Mouse (Mus musculus) liver, embryonic 16.5 days (tissue): ENCODE results near the gene Hacl1. TPM values are rescaled to one million over a fixed set of nuclear protein-coding genes. Genes with fewer than 3 reads are reported as not detected.

Source experiments
- ATAC-seq: fragments of 200-750 bp; cut with Nextera tagmentation; 2 replicates; pipeline ENCODE4 v1.8.0; 2017; ENCODE audit warnings: low read depth, mild to moderate bottlenecking, moderate number of reproducible peaks, moderate library complexity
- H3K27ac ChIP-seq: fragments of 300-500 bp; sonication (generic); 2 replicates; pipeline ENCODE4 v1.5.1; 2014; ENCODE audit warnings: mild to moderate bottlenecking, low read length
- H3K27me3 ChIP-seq: fragments of 300-500 bp; sonication (generic); 2 replicates; pipeline ENCODE4 v1.6.1; 2014; ENCODE audit warnings: low read depth, low read length, mixed read lengths; ENCODE audit not compliant: control insufficient read depth, insufficient read depth
- H3K36me3 ChIP-seq: fragments of 300-500 bp; sonication (generic); 2 replicates; pipeline ENCODE4 v1.6.1; 2014; ENCODE audit warnings: mild to moderate bottlenecking; ENCODE audit not compliant: control insufficient read depth, insufficient read depth
- H3K4me1 ChIP-seq: fragments of 300-500 bp; sonication (generic); 2 replicates; pipeline ENCODE4 v1.6.1; 2014; ENCODE audit warnings: low read depth, low read length, mixed read lengths; ENCODE audit not compliant: control insufficient read depth
- H3K4me2 ChIP-seq: fragments of 300-500 bp; sonication (generic); 2 replicates; pipeline ENCODE4 v1.6.1; 2014; ENCODE audit warnings: low read depth, low read length, mixed read lengths
- H3K4me3 ChIP-seq: fragments of 300-500 bp; sonication (generic); 2 replicates; pipeline ENCODE4 v1.5.1; 2014; ENCODE audit warnings: low read depth, mild to moderate bottlenecking, low read length
- H3K9ac ChIP-seq: fragments of 300-500 bp; sonication (generic); 2 replicates; pipeline ENCODE4 v1.6.1; 2014; ENCODE audit warnings: low read depth, low read length
- H3K9me3 ChIP-seq: fragments of 300-500 bp; sonication (generic); replicated peaks from 2 replicates; pipeline ENCODE4 v1.6.1; 2016; ENCODE audit warnings: low read length; ENCODE audit not compliant: control insufficient read depth
- WGBS: fragments of 180-500 bp; shearing (Covaris S2); extraction: QIAGEN DNeasy Blood & Tissue Kit; methylation state at CpG from one replicate; pipeline ENCODE4 v1.1.7; 2014; ENCODE audit not compliant: insufficient replicate concordance; 5-methylcytosine and 5-hydroxymethylcytosine counted together
- polyA plus RNA-seq: library from polyadenylated mRNA; unstranded; fragments of >200 nt; fragmentation: Nextera tagmentation; extraction: Ambion mirVana; gene quantifications from 2 replicates; pipeline ENCODE4 v1.2.1, GENCODE M21; 2015

Gene Hacl1
- polyA plus RNA-seq, 1 experiment from 2014 or later = 16.1 TPM

DNA sequence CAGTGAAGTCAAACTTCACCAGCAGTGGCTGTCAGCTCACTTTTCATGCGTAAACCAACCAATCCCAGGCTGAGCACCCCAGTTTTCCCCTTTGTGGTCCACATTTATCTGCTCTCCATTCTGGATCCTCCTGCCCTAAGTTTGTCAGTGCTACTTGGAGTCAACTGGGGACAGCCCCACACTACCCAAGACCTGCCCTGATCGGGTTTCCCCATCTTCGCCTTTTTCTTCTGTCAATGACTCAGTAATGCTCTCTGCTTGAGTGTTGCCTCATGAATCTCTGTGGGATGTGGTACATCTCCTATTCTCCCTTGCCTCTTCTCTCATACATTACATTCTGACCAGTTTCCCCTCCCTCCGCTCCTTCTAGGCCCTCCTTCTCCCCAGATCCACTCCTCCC lies 43.6 kb downstream of the Hacl1 start:
- peaks cover 5% of the 10 kb centered on the region for H3K4me1 ChIP-seq
- H3K27me3 ChIP-seq = no peaks in the 10 kb centered on the region
- no peaks in the 10 kb centered on the region for H3K9me3 ChIP-seq
- no peaks in the 10 kb centered on the region for H3K36me3 ChIP-seq
- WGBS = 79% methylated on average over 4 of the region's 4 CpGs
- ATAC-seq = no peak
- H3K27ac ChIP-seq = no peak overlapping the region
- no peak overlapping the region for H3K4me2 ChIP-seq
- H3K4me3 ChIP-seq = no peak overlapping the region
- H3K9ac ChIP-seq = no peak overlapping the region

DNA sequence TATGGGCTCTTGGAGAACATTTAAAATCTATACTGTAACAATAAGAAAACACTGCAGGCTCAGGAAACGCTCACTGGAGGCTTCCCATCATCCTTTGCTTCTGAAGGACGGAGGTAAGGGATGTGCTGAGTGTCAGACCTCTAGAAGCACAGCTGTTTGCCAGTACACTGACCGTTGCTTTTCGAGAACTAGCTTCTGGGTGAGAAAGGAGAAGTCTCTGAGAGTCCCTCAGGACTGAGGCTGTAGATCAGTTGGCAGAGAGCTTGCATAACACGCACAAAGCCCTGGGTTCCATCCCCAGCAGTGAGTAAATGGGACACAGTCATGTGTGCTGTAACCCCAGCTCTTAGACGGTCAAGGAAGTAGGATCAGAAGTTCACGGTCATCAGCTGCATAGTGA lies 44.7 kb downstream of the Hacl1 start:
- WGBS = 37% methylated on average over 7 of the region's 7 CpGs

GRCm38 (mm10) chr14:31594693-31595092 lies 46.4 kb downstream of the Hacl1 start:
- Histone ChIP-seq H3K4me2 (no peak overlapping the region), H3K27me3 (no peaks in the 10 kb centered on the region), H3K4me1 (no peaks in the 10 kb centered on the region), H3K27ac (no peak overlapping the region; the same call in 1 of the 2 replicates), H3K9me3 (no peaks in the 10 kb centered on the region), H3K36me3 (no peaks in the 10 kb centered on the region), H3K9ac (no peak overlapping the region), H3K4me3 (no peak overlapping the region)
- peak; percentile 61 for ATAC-seq
- WGBS = 54% methylated on average over 3 of the region's 3 CpGs

More for the DNA sequence above, 44.7 kb downstream of the Hacl1 start:
- Histone ChIP-seq H3K9me3 (no peaks in the 10 kb centered on the region), H3K4me2 (no peak overlapping the region), H3K4me1 (no peaks in the 10 kb centered on the region), H3K27ac (no peak overlapping the region), H3K9ac (no peak overlapping the region), H3K36me3 (no peaks in the 10 kb centered on the region), H3K27me3 (no peaks in the 10 kb centered on the region), H3K4me3 (no peak overlapping the region)
- peak; percentile 35 for ATAC-seq

GRCm38 (mm10) chr14:31593036-31593435 lies 48.0 kb downstream of the Hacl1 start:
- H3K9me3 ChIP-seq = no peaks in the 10 kb centered on the region
- 18% methylated on average over 2 of the region's 2 CpGs for WGBS
- H3K36me3 ChIP-seq = no peaks in the 10 kb centered on the region
- no peak overlapping the region for H3K9ac ChIP-seq
- H3K27ac ChIP-seq = no peak overlapping the region
- no peaks in the 10 kb centered on the region for H3K27me3 ChIP-seq
- no peak overlapping the region for H3K4me3 ChIP-seq
- no peak for ATAC-seq
- H3K4me1 ChIP-seq = no peaks in the 10 kb centered on the region
- no peak overlapping the region for H3K4me2 ChIP-seq

DNA sequence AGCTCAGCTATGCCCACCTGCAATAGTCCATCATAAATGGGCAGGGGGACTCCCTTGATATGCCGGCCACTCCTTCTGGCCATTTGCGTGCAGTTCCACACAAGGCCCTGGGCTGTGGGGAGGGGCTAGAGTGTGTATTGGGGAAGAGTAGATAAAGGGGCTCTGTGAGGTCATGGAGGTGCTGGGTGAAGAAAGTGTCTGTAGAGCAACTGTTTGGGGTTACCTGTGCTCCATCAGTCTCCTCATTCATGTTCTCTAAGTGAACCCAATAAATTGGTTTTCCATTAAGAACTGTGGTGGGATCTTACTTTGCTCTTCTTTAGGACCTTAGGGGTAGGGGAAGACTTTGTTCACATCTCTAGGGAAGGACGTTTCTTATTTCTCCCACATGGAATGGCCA lies 49.8 kb downstream of the Hacl1 start, which contains the start of gene Colq:
TSS of gene Colq (minus strand) at position 101 of the 400 bp plus-strand sequence.
- no peak within 1 kb of the TSS for H3K9ac ChIP-seq
- no peak for ATAC-seq

GRCm38 (mm10) chr14:31586451-31586850 lies 54.6 kb downstream of the Hacl1 start:
- 70% methylated on average over 8 of the region's 8 CpGs for WGBS
- no peak overlapping the region for H3K4me3 ChIP-seq
- ATAC-seq = no peak
- no peak overlapping the region for H3K9ac ChIP-seq
- H3K27ac ChIP-seq = no peak overlapping the region
- H3K4me2 ChIP-seq = no peak overlapping the region
- H3K9me3 ChIP-seq = no peaks in the 10 kb centered on the region; the same call in 1 of the 2 replicates
- no peaks in the 10 kb centered on the region for H3K36me3 ChIP-seq
- H3K27me3 ChIP-seq = no peaks in the 10 kb centered on the region
- H3K4me1 ChIP-seq = no peaks in the 10 kb centered on the region

More for the DNA sequence above, 49.8 kb downstream of the Hacl1 start, which contains the start of gene Colq:
- Histone ChIP-seq H3K9me3 (no peaks in the 10 kb centered on the region), H3K4me1 (no peaks in the 10 kb centered on the region), H3K27me3 (no peaks in the 10 kb centered on the region), H3K36me3 (no peaks in the 10 kb centered on the region), H3K4me2 (no peak within 1 kb of the TSS), H3K4me3 (no peak within 1 kb of the TSS), H3K27ac (no peak within 1 kb of the TSS)
- WGBS = 69% methylated on average over 3 of the region's 3 CpGs

DNA sequence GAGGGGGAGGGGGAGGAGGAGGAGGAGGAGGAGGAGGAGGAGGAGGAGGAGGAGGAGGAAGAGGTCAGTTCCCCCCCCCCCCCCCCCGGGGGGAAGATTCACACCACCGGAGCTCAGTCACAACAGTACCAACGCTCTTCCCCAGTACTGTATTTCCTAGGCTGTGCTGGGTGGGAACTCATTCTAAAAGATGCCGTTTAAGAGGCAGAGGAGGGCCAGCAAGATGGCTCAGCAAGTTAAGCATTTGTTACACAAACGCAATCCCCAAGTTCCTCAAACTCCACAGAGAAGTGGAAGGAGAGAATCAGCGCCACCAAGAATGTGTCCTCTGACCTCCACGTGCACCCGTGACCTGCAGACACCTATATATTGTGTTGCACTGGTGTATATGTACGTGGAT lies 58.0 kb downstream of the Hacl1 start:
- no peak for ATAC-seq
- 49% methylated on average over 8 of the region's 9 CpGs for WGBS
- no peaks in the 10 kb centered on the region; the same call in none of the 2 replicates for H3K9me3 ChIP-seq
- H3K4me2 ChIP-seq = no peak overlapping the region
- no peaks in the 10 kb centered on the region for H3K27me3 ChIP-seq
- no peaks in the 10 kb centered on the region for H3K36me3 ChIP-seq
- no peak overlapping the region for H3K27ac ChIP-seq
- no peaks in the 10 kb centered on the region for H3K4me1 ChIP-seq
- H3K4me3 ChIP-seq = no peak overlapping the region
- no peak overlapping the region for H3K9ac ChIP-seq

DNA sequence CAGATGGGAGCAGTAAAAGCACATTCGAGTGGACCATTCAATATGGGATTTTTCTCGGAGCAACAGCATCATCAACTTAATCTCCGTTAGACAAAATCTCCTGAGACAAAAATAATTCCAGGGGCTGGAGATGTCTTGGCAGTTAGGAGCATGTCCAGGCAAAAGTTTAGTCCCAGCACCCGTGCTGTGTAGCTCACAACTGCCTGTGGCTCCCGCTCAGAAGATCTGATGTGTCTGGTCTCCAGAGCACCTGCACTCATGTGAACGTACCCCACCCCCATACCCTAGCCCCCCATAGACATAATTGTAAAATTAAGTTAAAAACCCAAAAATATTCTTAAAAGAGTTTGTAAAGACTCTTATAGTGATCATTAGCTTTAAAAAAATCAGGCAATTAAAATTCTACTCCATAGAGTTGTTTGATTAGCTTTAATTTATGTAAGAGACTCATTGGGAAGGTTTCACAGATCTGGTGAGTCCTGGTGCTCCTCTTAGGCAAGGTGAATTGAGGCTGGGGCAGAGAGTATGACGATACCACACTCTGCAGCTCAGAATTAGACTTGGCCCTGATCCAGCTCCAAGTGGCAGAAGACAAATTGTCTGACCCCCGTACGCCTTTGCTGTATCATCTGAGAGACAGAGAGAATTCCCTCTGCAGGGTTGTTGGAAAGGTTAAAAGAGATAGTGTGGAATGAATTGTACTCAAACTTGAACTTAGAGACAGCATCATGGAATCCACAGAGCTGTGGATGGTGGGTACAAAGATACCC lies 62.9 kb downstream of the Hacl1 start:
- Histone ChIP-seq H3K4me3 (no peak overlapping the region), H3K9me3 (no peaks in the 10 kb centered on the region; the same call in none of the 2 replicates), H3K4me2 (no peak overlapping the region), H3K27me3 (no peaks in the 10 kb centered on the region), H3K27ac (no peak overlapping the region), H3K36me3 (no peaks in the 10 kb centered on the region), H3K4me1 (no peaks in the 10 kb centered on the region), H3K9ac (no peak overlapping the region)
- ATAC-seq = no peak
- WGBS = 58% methylated on average over 9 of the region's 9 CpGs

- Histone ChIP-seq H3K36me3 (no peaks in the 10 kb centered on the region), H3K4me1 (no peaks in the 10 kb centered on the region), H3K4me2 (no peak overlapping the region), H3K27me3 (no peaks in the 10 kb centered on the region), H3K9ac (no peak overlapping the region), H3K27ac (no peak overlapping the region), H3K4me3 (no peak overlapping the region), H3K9me3 (no peaks in the 10 kb centered on the region; the same call in none of the 2 replicates)
- ATAC-seq = no peak
- WGBS = 15% methylated on average over 10 of the region's 10 CpGs
Measured at GRCm38 (mm10) chr14:31576846-31577697, 64.0 kb downstream of the Hacl1 start.
